9 mouse cellular contexts compared by ENCODE assay signal in the genomic region with DNA sequence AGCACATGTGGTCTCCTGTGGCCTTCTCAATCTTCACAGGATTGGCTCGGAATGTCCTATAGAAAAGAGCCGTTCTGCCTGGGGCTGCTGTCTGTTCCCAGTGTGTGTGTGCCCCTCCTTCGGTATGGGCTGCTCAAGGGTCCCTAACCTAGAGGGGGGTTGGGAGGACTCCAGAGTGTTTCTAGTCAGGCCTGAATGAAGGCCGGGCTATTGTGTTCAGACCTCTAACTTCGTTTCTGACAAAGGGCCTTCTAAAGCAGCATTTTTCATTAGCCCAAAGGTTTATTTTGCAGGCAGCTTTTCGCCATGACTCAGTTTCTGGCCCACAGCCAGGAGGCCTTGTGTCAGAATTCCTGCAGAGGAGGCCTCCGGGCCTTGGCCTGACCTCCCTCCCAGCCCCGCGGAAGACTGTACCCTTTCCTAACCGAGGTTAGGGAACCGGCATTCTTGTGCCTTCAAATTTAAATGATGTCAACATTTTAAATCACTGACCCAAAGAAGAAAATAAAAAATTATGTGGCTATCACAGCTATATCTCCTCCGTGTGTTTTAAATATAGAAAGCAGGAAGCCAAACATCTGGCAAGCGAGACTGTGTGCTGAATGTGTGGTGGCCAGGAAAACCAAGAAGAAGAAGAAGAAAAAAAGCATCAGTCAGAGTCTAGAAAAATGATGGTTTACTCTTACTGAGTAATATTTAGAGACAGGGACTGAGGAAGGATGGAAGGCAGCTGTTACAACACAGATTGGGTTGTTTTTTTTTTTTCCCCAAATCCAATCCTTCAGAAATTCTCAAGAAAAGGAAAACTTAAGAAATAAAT. TPM values are rescaled to one million over a fixed set of nuclear protein-coding genes. Genes with fewer than 3 reads are reported as not detected.
A peak's percentile ranks its signal among the peaks of the same experiment; 100 is the strongest.
DNase-seq lines count a peak whose midpoint lies in the region; ATAC-seq and TF ChIP-seq lines count a peak whose summit lies in the region.
"Had no signal": no experiment of that assay in that cellular context is flagged by ENCODE, and none has a peak within 500 bp of the region (broad histone marks: within the 10 kb centered on the region; RNA-seq: fewer than 3 reads in every experiment).

No protein-coding gene starts in this region.

- H3K27ac ChIP-seq in forebrain, embryonic 16.5 days (ENCODE audit: low read length) = peak overlapping the region; percentile 82
- peak overlapping the region; percentile 55 for H3K27ac ChIP-seq in liver, embryonic 16.5 days (ENCODE audit: low read length)
- peak overlapping the region; percentile 89 for H3K27ac ChIP-seq in olfactory bulb, adult 2 months (ENCODE audit: insufficient read depth, low read depth, low read length)

- no peaks in the 10 kb centered on the region for H3K27me3 ChIP-seq in forebrain, embryonic 16.5 days (replicated peaks; ENCODE audit: control insufficient read depth, insufficient read depth, low read length)
- H3K27me3 ChIP-seq in liver, embryonic 16.5 days (ENCODE audit: control insufficient read depth, insufficient read depth, low read depth, low read length) = no peaks in the 10 kb centered on the region
- H3K27me3 ChIP-seq: CH12.LX had no signal

- no peak for TF ChIP-seq CTCF in olfactory bulb, adult 2 months (IDR thresholded peaks at IDR 0.05; ENCODE audit: insufficient read depth, low read depth, low read length)

- peaks cover 7% of the 10 kb centered on the region for H3K4me1 ChIP-seq in forebrain, embryonic 16.5 days (replicated peaks; ENCODE audit: control insufficient read depth, insufficient read depth, low read length)
- H3K4me1 ChIP-seq in liver, embryonic 16.5 days (ENCODE audit: control insufficient read depth, low read depth, low read length) = no peaks in the 10 kb centered on the region
- peaks cover 6% of the 10 kb centered on the region for H3K4me1 ChIP-seq in olfactory bulb, adult 2 months (ENCODE audit: control insufficient read depth, insufficient read depth, low read length)

- DNase-seq in 3T3-L1 (ENCODE audit: low read depth, low spot score) = peak; percentile 99
- peak; percentile 82 for DNase-seq in cerebellum, adult 11 months
- peak; percentile 84 for DNase-seq in heart, postnatal 25 days (ENCODE audit: low spot score)
- peak; percentile 72 for DNase-seq in layer of hippocampus, adult 11-12 months (ENCODE audit: low spot score)
- DNase-seq in urinary bladder, postnatal 4 days (ENCODE audit: low spot score in 2 of 2) = peak; percentile 84 to 94

- 7% methylated on average over 13 of the region's 13 CpGs for whole genome bisulfite sequencing in forebrain, embryonic 16.5 days
- WGBS in liver, embryonic 16.5 days (ENCODE audit: insufficient replicate concordance) = 44% methylated on average over 13 of the region's 13 CpGs
- WGBS in olfactory bulb, adult 2 months = 8% methylated on average over 13 of the region's 13 CpGs

- peak; percentile 87 for ATAC-seq in forebrain, embryonic 16.5 days
- ATAC-seq in liver, embryonic 16.5 days (ENCODE audit: low read depth) = 0 out of 2 replicates have a peak, but pooled peaks have one; percentile 30

- no peaks in the 10 kb centered on the region for H3K9me3 ChIP-seq in forebrain, embryonic 16.5 days (ENCODE audit: control insufficient read depth, low read length)
- H3K9me3 ChIP-seq in liver, embryonic 16.5 days (replicated peaks; ENCODE audit: control insufficient read depth, low read length) = 0 out of 2 replicates have a peak, but pooled peaks cover 3% of the 10 kb centered on the region

- no peaks in the 10 kb centered on the region for H3K36me3 ChIP-seq in forebrain, embryonic 16.5 days (ENCODE audit: control insufficient read depth, insufficient read depth)
- no peaks in the 10 kb centered on the region for H3K36me3 ChIP-seq in liver, embryonic 16.5 days (ENCODE audit: control insufficient read depth, insufficient read depth)

- intact Hi-C loops in heart, postnatal 25 days (cut with DNase I) = loop anchor here (2.0 kb wide), 1 partner anchor 14 kb away; no protein-coding TSS in a partner anchor

- H3K4me3 ChIP-seq in forebrain, embryonic 16.5 days (replicated peaks; ENCODE audit: low read length) = no peak overlapping the region
- no peak overlapping the region for H3K4me3 ChIP-seq in liver, embryonic 16.5 days (ENCODE audit: low read depth, low read length)
- no peak overlapping the region for H3K4me3 ChIP-seq in olfactory bulb, adult 2 months (ENCODE audit: insufficient read depth, low read depth, low read length)

- 0 out of 2 replicates have a peak, but pooled peaks have one; percentile 16 for TF ChIP-seq POLR2A in olfactory bulb, adult 2 months (IDR thresholded peaks at IDR 0.05; ENCODE audit: insufficient read depth, low read depth, low read length)

- H3K9ac ChIP-seq in forebrain, embryonic 16.5 days (replicated peaks; ENCODE audit: low read depth, low read length) = peak overlapping the region; percentile 41
- no peak overlapping the region for H3K9ac ChIP-seq in liver, embryonic 16.5 days (ENCODE audit: low read depth, low read length)

- no peak overlapping the region for H3K4me2 ChIP-seq in forebrain, embryonic 16.5 days (ENCODE audit: low read length)
- no peak overlapping the region for H3K4me2 ChIP-seq in liver, embryonic 16.5 days (ENCODE audit: low read depth, low read length)

RNA-seq across cellular contexts. Expression of gene A830005F24Rik, which starts 53.0 kb away (rescaled TPM):
- 1.9 and 2.5 TPM in 2 replicates for polyA plus RNA-seq in forebrain, embryonic 16.5 days (2015; fragmentation: Nextera tagmentation; extraction: Ambion mirVana)
- not detected for total RNA-seq in heart, postnatal 25 days (2021)
- 0.22 and 0.28 TPM in 2 replicates for polyA plus RNA-seq in liver, embryonic 16.5 days (2015; fragmentation: Nextera tagmentation; extraction: Ambion mirVana)
- not detected in 2 replicates for polyA plus RNA-seq in olfactory bulb, adult 2 months (2012; ENCODE audit: insufficient read depth, insufficient read length, low replicate concordance, missing spikeins)

RNA-seq across cellular contexts. Expression of gene Zfp169, which starts 53.1 kb away (rescaled TPM):
- polyA plus RNA-seq in forebrain, embryonic 16.5 days (2015; fragmentation: Nextera tagmentation; extraction: Ambion mirVana) = 7.9 and 8.4 TPM in 2 replicates
- 1 to 10 TPM; 4.6 to 5.0 TPM for total RNA-seq in heart, postnatal 25 days (2021)
- polyA plus RNA-seq in liver, embryonic 16.5 days (2015; fragmentation: Nextera tagmentation; extraction: Ambion mirVana) = 0.90 and 1.1 TPM in 2 replicates
- not detected in 2 replicates for polyA plus RNA-seq in olfactory bulb, adult 2 months (2012; ENCODE audit: insufficient read depth, insufficient read length, low replicate concordance, missing spikeins)

RNA-seq across cellular contexts. Expression of gene Ptpdc1, which starts 59.1 kb away (rescaled TPM):
- 16.5 and 18.8 TPM in 2 replicates for polyA plus RNA-seq in forebrain, embryonic 16.5 days (2015; fragmentation: Nextera tagmentation; extraction: Ambion mirVana)
- 1 to 10 TPM; 4.6 to 6.0 TPM for total RNA-seq in heart, postnatal 25 days (2021)
- polyA plus RNA-seq in liver, embryonic 16.5 days (2015; fragmentation: Nextera tagmentation; extraction: Ambion mirVana) = 0.33 and 0.64 TPM in 2 replicates
- not detected in 2 replicates for polyA plus RNA-seq in olfactory bulb, adult 2 months (2012; ENCODE audit: insufficient read depth, insufficient read length, low replicate concordance, missing spikeins)
- total RNA-seq: CH12.LX had no signal

Comparison
In these comparisons a context has a peak if more than half of its experiments do, and no peak if none do; other contexts are left out.
1. RNA of gene Ptpdc1, which starts 59.1 kb away (polyA plus RNA-seq): 16.5 to 18.8 TPM in forebrain, embryonic 16.5 days; 0.33 to 0.64 TPM in liver, embryonic 16.5 days and not detected in olfactory bulb, adult 2 months; every median in the first group is over 10 times any median in the second.
2. Peak in every context shown above with its lines, with median percentiles within 50 percentile points of each other: DNase-seq and H3K27ac ChIP-seq.